Mouse (Mus musculus) regulatory T cell (primary cell): ENCODE results near the gene Olfr1250.
"Not testable (repeated sequence)": the region's sequence is repeated elsewhere in the genome, so short reads cannot be mapped to it uniquely, and the experiment has no call there.

Experiments
- in situ Hi-C: fragments of 300-600 bp; cut with MboI, MseI; formaldehyde crosslinking; loops from one replicate; pipeline ENCODE4 v1.15.1; 2025; ENCODE audit warnings: high pct_unique_total_duplicates

Gene Olfr1250

DNA sequence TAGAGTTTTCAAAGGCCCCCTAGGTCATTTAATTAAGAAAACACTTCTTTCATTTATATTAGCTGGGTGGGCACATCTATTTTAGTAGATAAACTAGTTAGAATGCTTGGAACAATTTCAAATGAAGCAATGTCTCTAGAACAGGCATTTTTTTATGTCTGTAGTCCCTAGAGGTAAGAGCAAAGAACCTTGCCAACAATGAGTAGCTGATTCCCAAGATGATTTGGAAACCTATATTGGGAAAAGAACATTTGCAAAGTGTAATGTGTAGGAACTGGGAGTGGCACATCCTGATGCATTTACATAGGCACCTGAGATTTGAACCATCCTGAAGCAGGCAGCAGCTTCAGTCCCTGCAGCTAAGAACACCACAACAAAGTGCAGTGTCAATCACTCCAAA, at the start of gene Olfr1250:
Gene Olfr1250, minus strand, starts transcription at position 101 of the 400 bp plus-strand sequence.
- in situ Hi-C loops, result no loop called here

DNA sequence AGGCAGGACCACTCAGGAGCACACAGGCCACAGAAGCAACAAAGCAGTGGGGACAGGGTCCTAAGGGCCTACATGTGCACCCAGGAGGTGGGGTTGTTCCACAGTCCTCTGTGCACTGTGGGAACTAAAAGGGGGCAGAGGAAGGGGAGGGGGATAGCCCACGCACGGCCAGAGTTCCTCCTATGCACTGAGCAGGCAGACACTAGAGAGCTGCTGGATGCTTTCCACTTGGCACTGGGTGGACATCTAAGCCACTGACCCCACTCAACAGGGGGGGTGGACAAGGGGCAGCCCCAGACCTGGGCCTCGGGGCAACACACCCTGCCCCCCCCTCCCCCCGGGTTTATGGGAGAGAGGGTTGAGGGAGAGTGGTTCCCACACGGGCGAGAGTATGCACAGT, 30.7 kb upstream of the Olfr1250 start:
- in situ Hi-C loops, result no loop called here

DNA sequence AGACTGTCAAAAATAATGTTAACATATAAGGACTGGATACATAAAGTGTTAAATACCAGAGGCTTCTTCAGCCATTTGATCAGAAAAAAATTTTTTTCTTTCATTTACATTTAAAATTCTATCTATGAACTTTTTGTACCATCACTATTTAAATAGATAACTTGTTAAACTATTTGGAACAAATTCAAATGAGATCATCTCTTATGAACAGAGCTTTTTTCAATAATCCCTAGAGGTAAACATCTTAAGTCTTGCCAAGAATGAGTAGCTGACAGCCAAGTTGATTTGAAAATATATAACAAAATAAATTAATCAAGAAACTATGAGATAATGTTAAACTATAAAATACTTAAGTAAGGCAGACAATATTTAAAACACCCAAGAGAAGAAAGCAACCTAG, 10.6 kb upstream of the Olfr1250 start, which contains the start of gene Olfr1251:
Gene Olfr1251, minus strand, starts transcription at position 101 of the 400 bp plus-strand sequence.
- in situ Hi-C loops, result no loop called here

DNA sequence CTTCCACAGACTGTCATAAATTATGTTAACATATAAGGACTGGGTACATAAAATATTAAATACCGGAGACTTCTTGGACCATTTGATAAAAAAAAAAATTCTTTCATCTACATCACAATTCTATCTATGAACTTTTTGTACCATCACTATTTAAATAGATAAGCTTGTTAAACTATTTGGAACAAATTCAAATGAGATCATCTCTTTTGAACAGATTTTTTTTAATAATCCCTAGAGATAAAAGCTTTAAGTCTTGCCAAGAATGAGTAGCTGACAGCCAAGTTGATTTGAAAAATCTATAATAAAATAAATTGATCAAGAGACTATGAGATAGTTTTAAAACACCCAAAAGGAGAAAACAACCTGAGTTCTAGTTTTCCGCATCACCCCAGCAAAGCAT, 26.4 kb downstream of the Olfr1250 start, which contains the start of gene Olfr1249:
Gene Olfr1249, minus strand, starts transcription at position 101 of the 400 bp plus-strand sequence.
- in situ Hi-C loops, result no loop called here

DNA sequence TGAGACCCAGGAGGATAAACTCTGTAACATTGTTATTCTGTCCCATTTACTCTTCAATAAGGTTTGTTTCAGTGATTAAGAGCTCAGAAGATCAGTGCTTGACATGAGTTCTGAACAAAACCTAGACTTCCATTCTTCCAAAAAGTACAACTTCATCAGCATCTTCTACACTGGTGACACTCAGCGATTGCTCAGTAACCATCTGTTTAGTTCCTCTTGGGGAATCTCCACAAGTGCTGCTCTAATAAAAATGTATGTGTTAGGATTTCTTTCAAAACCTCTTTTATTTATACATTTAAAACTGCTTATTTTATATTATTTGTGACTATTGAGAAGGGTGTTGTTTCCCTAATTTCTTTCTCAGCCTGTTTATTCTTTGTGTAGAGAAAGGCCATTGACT, 43.1 kb downstream of the Olfr1250 start, which contains the start of gene Olfr1248:
Gene Olfr1248, minus strand, starts transcription at position 101 of the 400 bp plus-strand sequence.
- in situ Hi-C loops, result not testable (repeated sequence)

DNA sequence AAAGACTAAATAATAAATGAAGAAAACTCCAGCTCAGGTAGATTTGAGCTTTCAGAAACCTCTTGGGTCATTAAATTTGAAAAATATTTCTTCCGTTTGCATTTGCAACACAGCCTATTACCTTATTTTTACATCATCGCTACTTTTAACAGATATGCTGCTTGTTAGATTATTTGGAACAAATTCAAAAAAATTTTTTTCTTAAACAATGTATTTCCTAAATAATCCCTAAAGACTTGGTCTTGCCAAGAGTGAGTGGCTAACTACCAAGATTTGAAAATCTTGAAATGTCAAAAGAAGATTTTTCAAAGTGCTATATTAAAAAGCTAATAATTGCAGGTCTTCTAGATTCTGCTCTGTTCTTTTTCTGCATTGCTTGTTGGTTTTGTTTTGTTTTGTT, 47.2 kb downstream of the Olfr1250 start, which contains the start of gene Olfr1247:
Gene Olfr1247, minus strand, starts transcription at position 101 of the 400 bp plus-strand sequence.
- in situ Hi-C loops, result no loop called here
